Mouse (Mus musculus) heart, postnatal 0 days (tissue): ENCODE measurements at regions not wholly inside any gene's neighbourhood (a gene's known extent, or its start where the extent isn't known, plus 50 kb on each side); places are given as distances from the start of the nearest gene placed in this dataset.

Source experiments
- CTCF ChIP-seq: IDR thresholded peaks from 2 replicates; pipeline ENCODE4 v1.5.1; 2016; ENCODE audit warnings: antibody characterized with exemption, control low read depth, low read depth
- EP300 ChIP-seq: IDR thresholded peaks from 2 replicates; pipeline ENCODE4 v1.6.1; 2016; ENCODE audit warnings: antibody characterized with exemption, low read depth

- TF ChIP-seq EP300 (no peak), CTCF (no peak)
These were observed 373.4 kb upstream of the Meis1 start for GRCm38 (mm10) chr11:19392190-19392589.
